Mouse (Mus musculus) megakaryocyte, embryonic 14.5 days (primary cell): ENCODE measurements around the gene Cox5a.

ENCODE experiments used
- FLI1 ChIP-seq: IDR thresholded peaks from 2 replicates; pipeline ENCODE4 v1.6.1; 2012; ENCODE audit warnings: low read length, inconsistent platforms, mixed read lengths
- GATA1 ChIP-seq: IDR thresholded peaks from 3 replicates; pipeline ENCODE4 v1.6.1; 2012; ENCODE audit warnings: mixed read lengths, low read length, inconsistent platforms, borderline replicate concordance

DNA sequence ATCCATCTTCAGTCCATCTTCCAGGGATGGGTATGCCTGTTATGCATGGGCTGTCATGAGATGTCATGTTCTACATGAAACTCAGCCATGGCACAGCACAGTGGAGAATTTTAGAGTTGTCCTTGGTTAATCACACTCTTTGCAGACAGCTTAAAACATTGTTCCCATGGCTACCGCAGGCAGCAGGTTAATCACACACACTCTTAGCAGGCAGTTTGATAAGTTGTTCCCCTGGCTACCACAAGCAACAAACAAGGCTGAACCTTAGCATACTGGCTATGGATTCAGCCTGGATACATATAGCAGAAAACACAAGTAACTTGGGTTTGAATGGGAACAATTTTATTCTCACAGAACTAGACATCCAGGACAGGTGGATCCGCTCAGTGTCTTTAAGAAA, 27.5 kb upstream of the Cox5a start:
- TF ChIP-seq FLI1 (no peak), GATA1 (no peak)
